Mouse (Mus musculus) CD4-positive helper T cell, adult 2 months (primary cell): ENCODE data around the gene Iars2.
"Not testable (repeated sequence)": the region's sequence is repeated elsewhere in the genome, so short reads cannot be mapped to it uniquely, and the experiment has no call there.

Experiments used
- DNase-seq: peaks from one replicate; pipeline ENCODE4 v3.0.0-alpha.2; 2012; ENCODE audit warnings: low read depth, missing footprints, low spot score

Gene Iars2

GRCm38 (mm10) chr1:185331983-185332430 is 2.8 kb upstream of the Iars2 start, which contains the start of gene Bpnt1:
Gene Bpnt1, plus strand, starts transcription at chr1:185332149.
- DNase-seq = peak; percentile 90

- DNase-seq = no peak
Observed at GRCm38 (mm10) chr1:185331364-185331763, 2.2 kb upstream of the Iars2 start.

GRCm38 (mm10) chr1:185329851-185330250 is 655 bp upstream of the Iars2 start:
- no peak for DNase-seq

GRCm38 (mm10) chr1:185327754-185328345 is 1.3 kb downstream of the Iars2 start:
- not testable (repeated sequence) for DNase-seq

GRCm38 (mm10) chr1:185315846-185316568 is 13.2 kb downstream of the Iars2 start:
- no peak for DNase-seq

GRCm38 (mm10) chr1:185314546-185314945 is 14.7 kb downstream of the Iars2 start:
- no peak for DNase-seq

- DNase-seq = no peak
Observed at GRCm38 (mm10) chr1:185311949-185312348, 17.2 kb downstream of the Iars2 start.

GRCm38 (mm10) chr1:185308908-185309307 is 20.3 kb downstream of the Iars2 start:
- no peak for DNase-seq

GRCm38 (mm10) chr1:185308334-185308733 is 20.9 kb downstream of the Iars2 start:
- DNase-seq = no peak

- DNase-seq = no peak
Observed at GRCm38 (mm10) chr1:185307645-185308044, 21.6 kb downstream of the Iars2 start.

GRCm38 (mm10) chr1:185306836-185307235 is 22.4 kb downstream of the Iars2 start:
- no peak for DNase-seq

GRCm38 (mm10) chr1:185302816-185303215 is 26.4 kb downstream of the Iars2 start:
- DNase-seq = no peak

GRCm38 (mm10) chr1:185298496-185298895 is 30.7 kb downstream of the Iars2 start:
- no peak for DNase-seq

GRCm38 (mm10) chr1:185296850-185297249 is 32.3 kb downstream of the Iars2 start:
- DNase-seq = no peak

GRCm38 (mm10) chr1:185292646-185293360 is 36.4 kb downstream of the Iars2 start:
- DNase-seq = no peak

- DNase-seq = no peak
Observed at GRCm38 (mm10) chr1:185291336-185291735, 37.9 kb downstream of the Iars2 start.

GRCm38 (mm10) chr1:185289231-185289630 is 40.0 kb downstream of the Iars2 start:
- DNase-seq = no peak

- DNase-seq = no peak
Observed at GRCm38 (mm10) chr1:185287066-185287465, 42.1 kb downstream of the Iars2 start.

GRCm38 (mm10) chr1:185285171-185285570 is 44.0 kb downstream of the Iars2 start:
- DNase-seq = no peak

- DNase-seq = no peak
Observed at GRCm38 (mm10) chr1:185284740-185285139, 44.5 kb downstream of the Iars2 start.

GRCm38 (mm10) chr1:185283247-185283646 is 45.9 kb downstream of the Iars2 start:
- DNase-seq = no peak

- no peak for DNase-seq
Observed at GRCm38 (mm10) chr1:185282846-185283245, 46.4 kb downstream of the Iars2 start.
